Mouse (Mus musculus): ENCODE results near the gene Sik3. TPM values are rescaled to one million over a fixed set of nuclear protein-coding genes. Genes with fewer than 3 reads are reported as not detected.

Gene Sik3
- total RNA-seq, 1 experiment from 2014 or later: 34.0 TPM

DNA sequence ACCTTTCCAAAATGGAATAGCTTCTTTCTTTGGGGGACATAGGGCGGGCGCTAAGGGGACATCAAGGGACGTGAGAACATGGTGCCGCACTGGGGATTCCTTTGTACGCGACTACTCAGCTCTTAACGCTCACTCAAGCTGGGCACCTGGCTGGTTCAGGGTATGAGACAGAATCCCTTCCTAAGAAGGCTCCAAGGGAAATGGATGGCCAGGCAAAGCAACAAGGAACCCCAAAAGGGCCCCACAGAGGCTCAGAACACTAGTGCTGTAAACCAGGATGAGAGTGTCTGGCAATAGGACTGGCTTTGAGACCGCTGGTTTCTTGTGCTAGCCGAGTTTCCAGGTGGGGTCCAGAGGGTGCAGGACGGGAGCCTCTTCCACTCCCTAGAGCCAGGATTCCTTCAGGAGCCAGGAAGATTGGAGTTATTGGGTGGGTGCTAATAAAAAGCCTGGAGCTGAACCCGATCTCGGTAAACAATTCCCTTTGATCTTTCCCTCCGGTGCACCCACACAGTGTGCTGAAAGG, 217.9 kb downstream of the Sik3 start:
- ATAC-seq (ENCODE audit: extremely low read depth, insufficient number of reproducible peaks, low FRiP score, poor library complexity, severe bottlenecking): no peak

DNA sequence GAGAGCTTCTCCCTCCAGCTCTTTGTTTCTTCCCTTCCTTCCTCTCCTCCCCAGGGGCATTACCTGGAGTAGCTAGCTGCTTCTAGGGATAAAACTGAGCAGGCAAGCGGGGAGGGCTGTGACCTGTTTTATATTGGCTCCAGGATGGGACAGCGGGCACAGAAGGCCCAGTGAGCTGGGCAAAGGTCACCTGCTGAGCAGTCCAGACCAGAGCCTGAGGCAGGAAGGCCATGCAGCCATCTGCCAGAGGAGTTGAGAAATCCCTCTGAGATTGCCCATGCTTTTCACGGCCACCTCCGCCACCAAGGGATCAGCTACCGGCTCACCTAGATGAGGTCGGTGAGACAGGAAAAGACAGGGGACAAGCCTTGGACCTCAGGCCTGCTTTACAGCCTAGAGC, 222.6 kb downstream of the Sik3 start:
- ATAC-seq (ENCODE audit: extremely low read depth, insufficient number of reproducible peaks, low FRiP score, poor library complexity, severe bottlenecking): no peak

DNA sequence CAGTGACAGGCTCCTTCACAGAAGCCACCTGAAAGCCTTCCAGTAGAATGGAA, 222.8 kb downstream of the Sik3 start, which contains the start of gene Apoc3:
TSS of gene Apoc3 (minus strand) at position 41 of the 53 bp plus-strand sequence.
- no peak for ATAC-seq (ENCODE audit: extremely low read depth, insufficient number of reproducible peaks, low FRiP score, poor library complexity, severe bottlenecking)

DNA sequence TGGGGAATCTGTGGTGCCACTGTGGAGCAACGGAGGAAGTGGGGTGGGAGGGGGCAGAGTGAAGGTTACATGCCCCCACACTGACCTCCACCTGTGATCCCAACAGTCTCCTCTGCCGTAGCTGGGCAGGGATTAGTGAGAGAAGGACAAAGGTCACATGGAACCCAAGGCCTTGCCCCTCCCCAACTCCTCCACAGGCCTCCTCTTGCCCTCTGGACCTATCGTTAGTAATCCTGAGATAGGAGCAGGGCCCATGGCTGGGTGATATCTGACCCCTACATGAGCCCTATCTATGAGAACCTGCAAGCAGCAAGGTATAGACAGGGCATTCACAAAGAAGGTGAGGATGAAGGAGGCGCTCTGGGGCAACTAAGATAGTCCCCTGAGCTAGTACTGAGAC, 223.0 kb downstream of the Sik3 start:
- no peak for ATAC-seq (ENCODE audit: extremely low read depth, insufficient number of reproducible peaks, low FRiP score, poor library complexity, severe bottlenecking)

DNA sequence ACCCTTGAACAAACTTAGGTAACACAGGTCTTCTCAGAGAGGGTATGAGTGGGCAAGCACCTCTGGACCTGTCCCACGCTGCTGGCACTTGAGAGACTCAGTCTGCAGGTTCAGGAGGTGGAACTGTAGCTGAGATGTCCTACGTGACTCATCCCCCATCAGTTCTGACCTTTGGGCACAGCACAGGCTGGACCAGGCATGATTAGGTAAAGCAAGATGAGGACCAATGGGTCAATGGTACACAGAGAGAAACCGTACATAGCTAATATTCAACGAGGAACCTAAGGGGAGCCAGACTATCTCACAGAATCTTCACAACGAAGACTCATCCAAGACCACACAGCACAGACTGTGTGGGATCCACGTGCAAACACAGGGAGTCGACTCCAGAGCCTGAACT, 226.2 kb downstream of the Sik3 start:
- no peak for ATAC-seq (ENCODE audit: extremely low read depth, insufficient number of reproducible peaks, low FRiP score, poor library complexity, severe bottlenecking)

DNA sequence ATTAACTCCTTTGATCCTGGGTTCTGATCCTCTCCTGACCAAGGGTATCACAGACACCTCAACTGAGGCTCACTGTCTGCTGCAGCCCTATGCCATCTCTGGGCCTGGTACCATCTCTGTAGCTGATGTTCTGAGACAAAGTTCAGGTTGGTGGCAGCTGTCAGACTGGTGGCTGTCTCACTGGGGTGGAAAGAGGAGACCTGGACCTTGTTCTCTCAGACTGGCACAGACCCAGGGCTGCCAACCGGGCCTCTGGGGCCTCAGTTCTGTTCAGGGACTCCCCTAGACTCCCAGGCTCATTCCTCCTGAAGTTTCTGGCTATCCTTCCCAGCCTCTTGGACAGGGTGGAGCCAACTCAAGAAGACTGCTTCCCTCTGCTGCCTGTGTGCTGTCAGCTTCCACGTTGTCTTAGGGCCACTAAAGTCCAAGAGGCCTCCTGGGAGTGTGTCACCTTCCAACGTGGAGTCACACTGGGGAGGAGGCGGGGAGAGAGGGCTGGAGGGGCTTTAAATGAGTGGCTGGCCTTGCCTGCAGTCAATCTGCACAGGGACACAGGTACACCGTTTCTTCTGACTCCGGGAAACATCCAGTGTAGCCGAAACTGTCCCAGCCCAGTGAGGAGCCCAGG, 228.0 kb downstream of the Sik3 start, which contains the start of gene Apoa4:
TSS of gene Apoa4 (plus strand) at position 171 of the 628 bp plus-strand sequence.
- ATAC-seq (ENCODE audit: extremely low read depth, insufficient number of reproducible peaks, low FRiP score, poor library complexity, severe bottlenecking): no peak

DNA sequence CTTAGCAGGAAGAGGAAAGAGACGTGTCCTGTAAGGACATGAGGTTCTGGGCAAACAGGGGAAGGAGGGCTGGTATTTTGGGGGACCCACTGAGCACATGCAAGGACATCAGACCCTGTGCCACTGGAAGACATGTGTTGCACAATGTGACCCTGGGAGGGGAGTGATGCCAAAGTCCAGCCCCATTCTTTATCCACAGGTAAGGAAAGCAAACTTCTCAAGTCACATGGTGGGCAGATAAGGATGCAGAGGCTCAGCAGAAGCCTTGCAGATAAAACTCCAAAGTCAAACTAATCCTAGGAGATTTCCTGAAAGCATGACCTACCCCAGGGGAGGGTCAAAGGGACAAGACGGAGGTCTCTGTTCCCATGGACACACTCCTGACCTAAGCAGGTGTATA, 229.2 kb downstream of the Sik3 start:
- ATAC-seq (ENCODE audit: extremely low read depth, insufficient number of reproducible peaks, low FRiP score, poor library complexity, severe bottlenecking): no peak

DNA sequence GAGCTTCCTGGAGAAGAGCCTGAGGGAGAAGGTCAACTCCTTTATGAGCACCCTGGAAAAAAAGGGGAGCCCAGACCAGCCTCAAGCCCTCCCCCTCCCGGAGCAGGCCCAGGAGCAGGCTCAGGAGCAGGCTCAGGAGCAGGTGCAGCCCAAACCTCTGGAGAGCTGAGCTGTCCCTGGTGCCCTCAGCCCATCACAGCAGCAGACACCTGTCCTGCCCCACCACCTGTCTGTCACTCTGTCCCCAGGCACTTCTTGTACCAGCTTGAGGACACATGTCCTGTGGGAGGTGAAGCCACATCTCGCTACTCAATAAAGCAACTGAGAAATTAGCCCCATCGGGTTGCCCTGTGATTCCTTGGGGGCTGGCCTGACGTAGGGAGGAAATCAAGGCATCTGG, 230.5 kb downstream of the Sik3 start:
- no peak for ATAC-seq (ENCODE audit: extremely low read depth, insufficient number of reproducible peaks, low FRiP score, poor library complexity, severe bottlenecking)

DNA sequence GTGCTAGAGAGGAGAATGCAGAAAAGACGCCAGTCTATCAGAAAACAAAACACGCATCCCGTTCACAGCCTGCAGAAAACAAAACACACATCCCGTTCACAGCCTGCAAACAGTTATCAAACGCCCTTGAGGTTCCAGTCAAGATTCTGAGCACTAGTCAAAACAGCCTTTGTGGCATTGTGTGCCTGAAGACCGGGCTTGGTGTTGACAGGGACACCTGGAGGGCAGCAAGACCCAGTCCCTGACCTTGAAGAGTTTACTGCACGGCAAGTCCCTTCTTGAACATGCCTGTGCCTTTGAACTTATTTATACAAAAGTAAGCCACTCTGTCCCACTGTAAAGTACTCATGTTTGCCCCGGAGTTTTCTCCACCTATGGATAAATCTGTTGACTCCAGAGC, 231.0 kb downstream of the Sik3 start:
- ATAC-seq (ENCODE audit: extremely low read depth, insufficient number of reproducible peaks, low FRiP score, poor library complexity, severe bottlenecking): no peak

DNA sequence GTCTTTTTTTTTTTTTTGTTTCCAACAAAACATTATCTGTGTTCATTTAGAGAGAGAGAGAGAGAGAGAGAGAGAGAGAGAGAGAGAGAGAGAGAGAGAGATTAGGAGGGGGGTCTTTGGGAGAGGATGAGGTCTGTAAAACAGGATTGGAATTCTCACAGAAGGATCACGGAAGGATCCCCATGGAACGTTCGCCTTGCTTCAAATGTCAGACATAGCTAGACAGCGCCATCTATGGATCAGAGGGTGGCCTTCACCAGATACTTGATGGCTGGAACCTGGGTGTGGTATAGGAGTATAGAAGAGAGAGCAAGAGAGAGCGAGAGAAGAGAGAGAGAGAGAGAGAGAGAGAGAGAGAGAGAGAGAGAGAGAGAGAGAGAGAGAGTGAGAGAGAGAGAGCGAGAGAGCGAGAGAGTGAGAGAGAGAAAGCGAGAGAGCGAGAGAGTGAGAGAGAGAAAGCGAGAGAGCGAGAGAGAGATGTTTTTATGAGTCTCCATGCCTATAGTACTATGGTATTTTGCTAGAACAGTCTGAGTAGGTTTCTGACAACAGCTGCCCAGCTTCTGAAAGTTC, 234.2 kb downstream of the Sik3 start:
- ATAC-seq (ENCODE audit: extremely low read depth, insufficient number of reproducible peaks, low FRiP score, poor library complexity, severe bottlenecking): peak; percentile 44; the same call in 1 of the 2 replicates

DNA sequence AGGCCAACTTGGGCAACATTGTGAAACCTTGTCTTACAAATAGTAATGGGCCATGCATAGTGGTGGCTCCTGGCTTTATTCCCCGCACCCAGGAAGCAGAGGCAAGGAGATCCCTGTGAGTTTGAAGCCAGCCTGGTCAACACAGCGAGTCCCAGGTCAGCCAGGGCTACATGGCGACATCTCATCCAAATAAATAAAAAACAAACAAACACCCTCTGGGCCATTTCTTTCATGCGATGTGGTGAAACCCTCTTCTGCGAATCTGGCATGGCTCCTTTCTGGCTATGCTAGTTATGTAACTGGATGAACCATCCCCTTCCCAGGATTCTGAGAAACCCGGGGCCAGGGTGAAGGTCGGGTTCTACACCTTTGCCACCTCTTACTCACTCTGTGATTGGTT, 243.6 kb downstream of the Sik3 start:
- ATAC-seq (ENCODE audit: extremely low read depth, insufficient number of reproducible peaks, low FRiP score, poor library complexity, severe bottlenecking): no peak

DNA sequence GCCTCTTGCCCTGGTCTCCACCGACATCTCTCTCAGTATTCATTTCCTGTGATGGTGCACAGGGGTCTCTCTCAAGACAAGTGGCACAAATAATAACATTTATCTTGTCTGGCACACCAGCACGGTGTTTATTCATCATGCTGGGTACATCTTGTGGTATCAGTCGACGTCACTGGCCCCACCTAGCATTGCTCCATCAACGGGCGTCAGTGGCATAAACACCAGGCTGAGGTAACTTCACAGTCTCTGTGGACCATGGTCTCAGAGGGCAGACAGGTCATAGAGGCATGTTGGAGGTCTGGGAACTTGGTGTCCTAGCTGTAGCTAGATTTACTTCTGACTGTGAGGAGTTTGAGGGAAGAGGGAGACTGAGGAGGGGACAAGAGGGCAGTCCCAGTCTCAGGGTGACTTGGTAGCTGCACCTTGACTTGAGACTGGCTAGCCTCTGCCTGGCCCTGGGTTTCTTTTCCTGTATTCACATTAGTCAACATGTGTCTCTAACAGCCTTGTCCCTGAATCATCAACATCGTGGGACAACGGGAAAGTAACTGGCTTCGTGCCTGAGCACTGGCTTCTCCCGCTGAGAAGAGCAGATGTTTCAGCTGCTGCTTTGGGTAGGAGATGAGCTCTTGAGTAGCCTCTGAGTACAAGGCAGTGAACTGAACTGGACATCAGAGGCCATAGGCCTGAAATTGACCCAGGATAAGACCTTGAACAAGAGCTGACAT, 244.2 kb downstream of the Sik3 start:
- ATAC-seq (ENCODE audit: extremely low read depth, insufficient number of reproducible peaks, low FRiP score, poor library complexity, severe bottlenecking): peak; percentile 52; the same call in 1 of the 2 replicates

DNA sequence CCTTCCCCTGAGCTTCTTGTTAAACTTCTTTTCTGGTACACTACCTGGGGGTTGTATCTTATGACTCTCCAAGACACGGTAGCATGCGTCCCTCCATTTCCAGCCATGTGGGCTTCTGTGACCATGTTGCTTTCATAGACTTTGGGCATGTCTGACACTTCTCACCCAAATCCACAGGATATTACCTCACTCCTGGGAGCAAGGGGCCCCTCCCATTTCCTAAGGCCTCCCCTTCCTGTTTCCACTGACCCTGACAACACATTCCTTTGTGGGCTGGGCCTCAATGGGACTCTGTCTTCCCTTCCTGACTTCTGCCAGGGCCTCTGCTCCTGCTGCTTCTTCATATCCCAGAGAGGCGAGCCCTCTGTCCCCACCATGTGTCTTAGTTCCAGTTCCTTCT, 244.9 kb downstream of the Sik3 start:
- no peak for ATAC-seq (ENCODE audit: extremely low read depth, insufficient number of reproducible peaks, low FRiP score, poor library complexity, severe bottlenecking)

DNA sequence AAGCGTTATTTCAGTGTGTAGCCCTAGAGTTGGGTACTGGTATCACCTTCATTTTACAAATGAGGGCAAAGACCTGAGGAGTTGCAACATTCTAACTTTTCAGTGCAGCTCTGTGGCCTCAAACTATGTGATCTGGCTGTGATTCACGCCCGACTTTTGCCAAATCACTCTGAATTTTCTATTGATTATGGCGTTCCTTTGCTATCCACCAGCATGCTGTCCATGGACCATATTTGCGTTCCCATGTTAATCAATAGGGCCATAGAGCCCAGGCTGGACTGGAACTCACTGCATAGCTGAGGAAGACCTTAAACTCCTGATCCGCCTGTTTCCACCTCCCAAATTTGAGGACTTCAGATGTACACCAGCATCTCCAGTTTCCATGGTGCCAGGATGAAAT, 246.5 kb downstream of the Sik3 start:
- no peak for ATAC-seq (ENCODE audit: extremely low read depth, insufficient number of reproducible peaks, low FRiP score, poor library complexity, severe bottlenecking)

DNA sequence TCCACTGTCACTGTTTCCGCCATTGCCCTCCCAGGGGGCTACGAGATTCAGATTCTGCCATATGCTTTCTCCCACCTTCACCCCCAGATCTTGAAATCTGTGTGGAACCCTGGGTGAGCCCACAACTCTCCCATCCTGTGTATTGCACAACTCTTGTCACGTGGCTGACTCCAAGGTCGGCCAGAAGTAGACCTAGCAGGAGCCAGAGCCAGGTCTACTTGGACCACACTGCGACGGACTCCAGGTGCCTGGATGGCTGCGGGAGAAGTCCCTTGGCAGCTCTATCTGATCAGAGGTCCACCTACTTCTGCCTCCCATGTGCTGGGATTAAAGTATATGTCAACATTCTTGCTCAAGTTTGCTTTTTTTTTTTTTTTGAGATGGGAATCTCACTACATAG, 248.5 kb downstream of the Sik3 start:
- no peak for ATAC-seq (ENCODE audit: extremely low read depth, insufficient number of reproducible peaks, low FRiP score, poor library complexity, severe bottlenecking)

DNA sequence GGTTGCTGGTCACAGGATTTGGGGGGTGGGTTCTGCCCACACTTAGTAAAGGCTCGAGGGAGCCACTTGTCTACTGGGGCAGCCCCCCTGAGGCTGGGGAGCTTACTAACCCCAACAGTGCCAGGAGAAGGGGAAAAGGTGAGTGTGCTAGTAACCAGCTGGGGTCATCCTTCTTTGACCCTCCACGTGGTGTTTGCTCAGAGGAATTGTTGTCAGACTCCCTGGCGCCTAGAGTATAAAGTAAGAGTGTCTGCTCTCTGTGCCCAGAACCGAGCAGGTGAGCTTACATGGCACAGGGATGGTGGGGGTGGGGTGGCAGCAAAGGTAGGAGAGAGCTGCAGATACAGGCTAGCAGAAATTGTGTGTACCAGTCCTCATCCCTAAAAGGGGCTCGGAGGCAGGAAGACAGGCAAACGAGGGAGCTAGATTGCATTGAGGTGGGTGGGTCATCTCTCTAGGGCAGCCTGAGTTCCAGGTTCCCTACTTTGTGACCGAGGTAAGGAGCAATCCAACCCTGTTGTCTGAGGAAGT, 255.8 kb downstream of the Sik3 start, which contains the start of gene Apoa5:
TSS of gene Apoa5 (plus strand) at position 291 of the 531 bp plus-strand sequence.
- ATAC-seq (ENCODE audit: extremely low read depth, insufficient number of reproducible peaks, low FRiP score, poor library complexity, severe bottlenecking): no peak

DNA sequence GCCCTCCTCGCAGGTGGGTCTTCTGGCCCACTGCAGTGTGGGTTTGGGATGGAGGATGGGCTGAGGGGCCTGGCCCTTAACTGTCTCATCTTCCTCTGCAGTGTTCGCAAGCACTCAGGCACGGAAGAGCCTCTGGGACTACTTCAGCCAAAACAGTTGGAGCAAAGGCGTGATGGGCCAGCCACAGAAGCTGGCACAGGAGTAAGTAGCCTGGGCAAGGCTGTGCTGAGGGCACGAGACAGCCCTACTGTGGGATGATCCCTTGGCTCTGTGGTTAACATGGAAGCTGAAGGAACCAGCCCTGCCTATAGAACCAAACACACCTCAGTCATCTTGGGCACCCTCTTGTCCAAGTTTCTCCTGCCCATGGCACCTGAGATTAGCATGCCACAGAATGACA, 256.5 kb downstream of the Sik3 start:
- no peak for ATAC-seq (ENCODE audit: extremely low read depth, insufficient number of reproducible peaks, low FRiP score, poor library complexity, severe bottlenecking)

DNA sequence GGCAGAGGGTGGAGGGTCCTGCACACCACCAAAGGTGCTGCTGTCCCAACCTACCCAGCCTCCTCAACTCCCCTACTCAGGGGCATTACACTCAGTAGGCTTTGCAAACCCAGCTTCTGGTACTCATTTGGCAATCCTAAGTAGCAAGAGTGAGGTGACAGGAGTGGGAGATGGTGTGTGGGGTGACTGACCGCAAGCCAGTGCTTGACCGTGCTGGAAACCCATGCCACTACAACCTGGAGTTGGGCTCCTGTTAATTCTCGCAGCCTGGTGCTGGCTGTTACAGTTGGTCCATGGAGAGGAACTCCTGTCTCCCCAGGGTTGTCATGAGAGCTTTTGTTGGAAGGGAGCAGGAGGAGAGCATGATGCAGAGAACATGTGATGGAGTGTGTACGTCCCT, 258.2 kb downstream of the Sik3 start:
- no peak for ATAC-seq (ENCODE audit: extremely low read depth, insufficient number of reproducible peaks, low FRiP score, poor library complexity, severe bottlenecking)

DNA sequence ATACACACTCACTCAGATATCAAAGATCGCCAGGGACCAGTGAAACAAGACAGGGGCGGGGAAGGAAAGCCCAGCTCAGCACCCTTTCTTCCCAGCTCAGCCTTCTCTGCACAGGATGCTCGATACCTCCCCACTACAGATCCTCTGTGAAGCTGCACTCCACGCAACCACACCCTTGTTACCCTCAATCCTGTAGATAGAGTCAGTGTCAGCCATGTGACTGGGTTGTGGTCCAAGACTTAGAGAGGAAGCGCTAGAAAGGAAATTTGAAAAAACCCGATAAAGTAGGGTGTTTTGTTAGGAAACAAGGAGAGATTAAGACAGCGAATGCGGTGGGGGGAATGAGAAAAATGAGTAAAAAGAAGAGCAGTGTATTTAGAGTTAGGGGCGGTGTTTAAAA, 259.4 kb downstream of the Sik3 start:
- ATAC-seq (ENCODE audit: extremely low read depth, insufficient number of reproducible peaks, low FRiP score, poor library complexity, severe bottlenecking): no peak

DNA sequence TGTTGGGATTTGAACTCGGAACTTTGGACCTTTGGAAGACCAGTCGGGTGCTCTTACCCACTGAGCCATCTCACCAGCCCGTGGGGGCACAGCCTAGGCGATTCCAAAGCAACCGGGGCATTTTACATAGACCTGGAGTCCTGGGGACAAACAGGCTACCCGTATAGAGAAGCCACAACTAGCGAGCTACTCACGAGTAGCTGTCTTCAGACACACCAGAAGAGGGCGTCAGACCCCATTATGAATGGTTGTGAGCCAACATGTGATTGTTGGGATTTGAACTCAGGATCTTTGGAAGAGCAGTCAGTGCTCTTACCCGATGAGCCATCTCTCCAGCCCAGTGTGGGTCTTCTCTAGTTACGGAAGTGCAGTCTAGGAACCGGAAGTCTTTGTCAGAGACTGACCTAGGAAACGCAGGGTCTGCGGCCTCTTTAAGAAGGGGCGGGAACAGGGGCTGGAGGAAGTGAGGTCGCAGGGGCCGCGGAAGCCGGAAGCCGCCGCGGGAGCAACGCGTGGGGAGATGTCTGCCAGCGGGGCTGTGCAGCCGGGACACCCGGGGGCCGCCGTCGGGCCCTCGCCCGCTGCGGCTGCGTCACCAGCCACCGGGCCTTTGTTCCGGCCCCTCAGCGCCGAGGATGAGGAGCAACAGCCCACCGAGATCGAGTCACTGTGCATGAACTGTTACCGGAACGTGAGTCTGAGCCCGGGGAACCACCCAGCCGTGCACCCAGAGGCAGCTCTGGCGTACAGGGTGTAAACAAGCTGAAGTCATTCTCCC, 260.2 kb downstream of the Sik3 start, which contains the start of gene Zpr1:
TSS of gene Zpr1 (plus strand) at position 388 of the 778 bp plus-strand sequence.
- peak; percentile 91 for ATAC-seq (ENCODE audit: extremely low read depth, insufficient number of reproducible peaks, low FRiP score, poor library complexity, severe bottlenecking)

Data from neutrophil, adult 5-6 weeks (primary cell).